Mouse (Mus musculus) liver, postnatal 0 days (tissue): ENCODE results near the gene Cds1.

ENCODE experiments used
- CTCF ChIP-seq: sonication (generic); IDR thresholded peaks from 2 replicates; pipeline ENCODE4 v1.5.1; 2016; ENCODE audit warnings: antibody characterized with exemption, low read depth
- EP300 ChIP-seq: IDR thresholded peaks from 2 replicates; pipeline ENCODE4 v1.6.1; 2016; ENCODE audit warnings: antibody characterized with exemption, low read depth, mild to moderate bottlenecking

- TF ChIP-seq CTCF: no peak
- TF ChIP-seq EP300: no peak
Observed at GRCm38 (mm10) chr5:101740471-101741223, 24.3 kb upstream of the Cds1 start.
